Mouse (Mus musculus) ES-Bruce4 (cell line): Measurements from ENCODE around the gene Psmb11. TPM values are rescaled to one million over a fixed set of nuclear protein-coding genes. Genes with fewer than 3 reads are reported as not detected.

Experiments used
- H3K27ac ChIP-seq: 2 replicates; pipeline ENCODE4 v1.5.1; 2012; ENCODE audit warnings: low read length, inconsistent platforms; ENCODE audit not compliant: insufficient read depth
- H3K27me3 ChIP-seq: 2 replicates; pipeline ENCODE4 v1.6.1; 2012; ENCODE audit warnings: mild to moderate bottlenecking, low read length, inconsistent platforms; ENCODE audit not compliant: control insufficient read depth, poor library complexity, insufficient read depth, severe bottlenecking
- H3K36me3 ChIP-seq: 2 replicates; pipeline ENCODE4 v1.6.1; 2012; ENCODE audit warnings: inconsistent platforms, mild to moderate bottlenecking, low read length, moderate library complexity; ENCODE audit not compliant: control insufficient read depth, poor library complexity, insufficient read depth, severe bottlenecking
- H3K4me1 ChIP-seq: one replicate; pipeline ENCODE4 v1.8.1; 2011; ENCODE audit warnings: low read length; ENCODE audit not compliant: control insufficient read depth, insufficient read depth
- H3K4me3 ChIP-seq: 2 replicates; pipeline ENCODE4 v1.5.1; 2011; ENCODE audit warnings: low read depth, mild to moderate bottlenecking, low read length
- H3K9ac ChIP-seq: 2 replicates; pipeline ENCODE4 v1.6.1; 2012; ENCODE audit warnings: low read depth, mild to moderate bottlenecking, inconsistent platforms; ENCODE audit not compliant: poor library complexity, severe bottlenecking
- H3K9me3 ChIP-seq: replicated peaks from 2 replicates; pipeline ENCODE4 v1.6.1; 2012; ENCODE audit warnings: mild to moderate bottlenecking, low read length, inconsistent platforms; ENCODE audit not compliant: control insufficient read depth, poor library complexity, insufficient read depth, severe bottlenecking
- CTCF ChIP-seq: IDR thresholded peaks from one replicate; pipeline ENCODE4 v1.8.1; 2011; ENCODE audit warnings: low read depth, low read length
- EP300 ChIP-seq: IDR thresholded peaks from 2 replicates; pipeline ENCODE4 v1.6.1; 2011; ENCODE audit warnings: low read depth, low read length; ENCODE audit not compliant: insufficient read depth
- POLR2A ChIP-seq: IDR thresholded peaks from one replicate; pipeline ENCODE4 v1.8.1; 2011; ENCODE audit warnings: low read length; ENCODE audit not compliant: insufficient read depth
- polyA plus RNA-seq: library from polyadenylated mRNA; stranded (reverse); fragments of >200 nt; gene quantifications from 2 replicates; pipeline ENCODE4 v1.2.4, GENCODE M21; 2011; ENCODE audit warnings: low read depth; ENCODE audit not compliant: missing spikeins, insufficient read depth, insufficient read length

Psmb11 gene
- polyA plus RNA-seq, 1 experiment: 0.64 TPM

DNA sequence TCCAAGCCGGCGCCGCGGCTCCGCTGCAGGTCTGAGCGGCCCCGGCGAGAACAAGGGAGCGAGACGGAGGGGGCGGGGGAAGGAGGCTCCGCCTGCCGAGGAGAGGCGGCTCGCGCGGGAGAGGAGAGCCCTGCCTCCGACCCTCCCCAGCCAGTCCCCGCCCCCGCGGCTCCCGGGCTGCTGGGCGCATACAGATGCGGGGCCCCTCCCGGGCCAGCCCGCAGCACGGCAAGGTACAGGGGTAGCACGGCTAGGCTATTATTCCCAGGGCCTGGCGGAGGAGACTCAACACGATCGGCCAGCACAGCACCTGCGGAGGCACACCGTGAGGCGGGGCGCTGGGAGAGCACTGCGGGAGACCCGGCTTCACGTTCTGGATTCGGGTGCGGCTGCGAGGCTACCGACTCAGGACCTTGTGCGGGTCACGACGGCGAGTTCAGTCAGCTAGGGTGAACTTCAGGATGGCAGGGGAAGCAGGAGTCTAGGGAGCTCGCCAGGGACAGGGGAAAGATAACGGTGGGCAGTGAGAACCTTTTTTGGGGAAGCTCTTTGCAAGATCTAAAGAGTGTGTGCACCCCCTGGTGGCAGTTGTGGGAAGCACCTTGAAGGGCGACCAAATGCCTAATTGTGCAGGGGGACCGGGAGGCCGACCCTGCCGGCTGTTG, 20.2 kb downstream of the Psmb11 start, which contains the start of gene Cdh24:
Gene Cdh24 (minus strand): TSS at position 60 of the 665 bp plus-strand sequence.
- Histone ChIP-seq H3K27me3 (no peaks in the 10 kb centered on the region), H3K9ac (peak within 1 kb of the TSS; percentile 73), H3K4me3 (peak within 1 kb of the TSS; percentile 77), H3K27ac (no peak within 1 kb of the TSS), H3K36me3 (peaks cover 31% of the 10 kb centered on the region), H3K4me1 (no peaks in the 10 kb centered on the region), H3K9me3 (no peaks in the 10 kb centered on the region)
- no peak for TF ChIP-seq POLR2A
- TF ChIP-seq CTCF: peak; percentile 75
- TF ChIP-seq EP300: no peak

DNA sequence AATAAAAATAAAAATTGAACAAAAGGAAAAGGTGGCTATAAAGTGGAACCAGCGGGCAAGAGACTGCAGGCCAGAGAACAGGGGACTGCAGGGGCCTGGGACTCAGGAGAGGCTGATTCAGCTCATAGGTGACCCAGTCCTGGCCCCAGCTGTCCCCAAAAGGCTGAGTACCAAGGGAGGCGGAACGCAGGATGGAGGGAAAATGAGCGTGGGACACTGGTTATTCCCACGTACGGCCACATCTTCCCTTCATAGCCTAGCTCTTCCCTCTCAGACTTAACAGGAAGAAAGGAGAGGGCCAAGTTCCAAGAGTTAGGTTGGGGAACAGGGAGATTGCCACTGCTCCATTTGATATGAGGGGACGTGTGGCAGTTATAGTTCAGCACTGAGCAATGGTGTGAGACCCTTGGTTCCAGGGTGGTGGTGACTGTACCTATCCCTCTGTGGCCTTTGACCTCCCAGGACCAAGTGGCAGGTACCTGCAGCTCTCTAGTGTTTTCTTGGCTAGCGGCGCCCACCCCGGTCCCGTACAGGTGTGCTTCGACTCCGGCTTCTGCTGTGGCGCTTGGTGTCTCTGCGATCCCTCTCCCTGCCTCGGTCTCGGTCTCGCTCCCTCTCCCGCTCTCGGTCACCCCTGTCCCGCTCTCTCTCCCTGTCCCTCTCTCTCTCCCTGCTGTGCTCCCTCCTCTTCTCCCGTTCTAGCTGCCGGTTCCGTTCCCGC, 21.2 kb downstream of the Psmb11 start:
- H3K27me3 ChIP-seq: no peaks in the 10 kb centered on the region
- H3K36me3 ChIP-seq: peaks cover 40% of the 10 kb centered on the region
- H3K9me3 ChIP-seq: no peaks in the 10 kb centered on the region
- H3K4me1 ChIP-seq: no peaks in the 10 kb centered on the region
- TF ChIP-seq POLR2A (no peak), CTCF (no peak), EP300 (no peak)
- no peak overlapping the region for H3K4me3 ChIP-seq
- H3K27ac ChIP-seq: no peak overlapping the region
- H3K9ac ChIP-seq: no peak overlapping the region

DNA sequence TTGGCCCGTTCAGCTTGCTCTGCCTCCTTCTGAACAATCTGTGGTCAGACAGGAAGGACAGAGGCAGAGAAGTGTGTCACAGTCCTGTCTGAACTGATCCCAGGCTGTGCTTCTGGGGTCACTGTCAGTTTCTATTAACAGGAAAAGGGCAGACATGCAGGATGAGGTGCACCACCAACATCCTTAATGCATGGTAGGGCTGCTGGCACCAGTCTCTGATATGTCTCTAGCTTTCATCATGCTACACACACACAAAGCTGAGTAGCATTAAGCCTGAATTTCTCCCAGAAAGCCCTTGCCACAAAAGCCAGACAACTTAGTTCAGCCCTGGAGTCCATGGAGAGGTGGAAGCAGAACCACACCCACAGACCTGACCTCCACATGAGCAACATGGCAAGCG, 21.8 kb downstream of the Psmb11 start:
- no peak overlapping the region for H3K9ac ChIP-seq
- H3K9me3 ChIP-seq: no peaks in the 10 kb centered on the region
- TF ChIP-seq POLR2A (no peak), CTCF (no peak), EP300 (no peak)
- H3K27me3 ChIP-seq: no peaks in the 10 kb centered on the region
- H3K4me3 ChIP-seq: no peak overlapping the region
- no peak overlapping the region for H3K27ac ChIP-seq
- peaks cover 46% of the 10 kb centered on the region for H3K36me3 ChIP-seq
- H3K4me1 ChIP-seq: no peaks in the 10 kb centered on the region

DNA sequence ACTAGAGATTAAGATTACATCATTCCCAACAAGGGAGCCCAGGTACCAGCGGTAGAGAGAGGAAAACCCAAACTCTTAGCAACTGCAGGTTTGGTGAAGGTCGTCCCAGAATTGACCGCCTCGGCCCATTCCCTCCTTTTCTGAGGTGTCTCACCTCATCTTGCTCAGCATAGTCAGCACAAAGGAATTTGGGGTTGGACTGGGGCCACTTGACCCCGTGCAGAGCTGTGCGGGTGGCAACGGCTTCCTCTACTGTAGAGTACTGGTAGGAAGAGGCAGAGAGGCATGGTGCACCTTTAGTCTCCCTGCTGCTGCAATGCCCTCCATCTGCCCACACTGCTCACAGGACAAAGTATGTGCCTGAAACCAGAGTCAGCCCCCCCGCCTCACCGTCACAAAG, 23.1 kb downstream of the Psmb11 start:
- TF ChIP-seq POLR2A: no peak
- TF ChIP-seq EP300: no peak
- no peak for TF ChIP-seq CTCF
- Histone ChIP-seq H3K9me3 (no peaks in the 10 kb centered on the region), H3K36me3 (peaks cover 56% of the 10 kb centered on the region), H3K27me3 (no peaks in the 10 kb centered on the region), H3K27ac (no peak overlapping the region; the same call in 1 of the 2 replicates), H3K4me1 (no peaks in the 10 kb centered on the region), H3K9ac (no peak overlapping the region), H3K4me3 (no peak overlapping the region)

DNA sequence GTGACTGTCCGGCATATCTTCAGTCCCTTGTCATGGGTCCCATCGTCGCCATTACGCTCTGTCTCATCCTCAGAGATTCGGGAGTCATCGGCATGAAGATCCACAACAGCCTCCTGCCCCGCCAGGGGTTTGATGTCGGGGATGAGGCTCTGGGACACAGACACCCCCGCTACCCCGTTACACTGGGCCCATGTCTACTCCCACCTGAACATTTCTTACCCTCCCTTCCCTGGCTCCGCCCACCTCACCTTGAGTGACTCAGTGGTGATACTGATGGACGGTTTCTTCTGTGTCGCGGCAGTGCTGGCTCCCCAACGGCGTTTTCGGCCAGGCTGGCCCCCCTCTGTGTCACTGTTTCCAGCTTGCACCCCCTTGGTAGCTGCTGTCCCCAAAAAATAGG, 25.2 kb downstream of the Psmb11 start:
- Histone ChIP-seq H3K27me3 (no peaks in the 10 kb centered on the region), H3K4me1 (no peaks in the 10 kb centered on the region), H3K9me3 (no peaks in the 10 kb centered on the region), H3K4me3 (no peak overlapping the region), H3K27ac (no peak overlapping the region), H3K36me3 (peaks cover 73% of the 10 kb centered on the region), H3K9ac (no peak overlapping the region)
- no peak for TF ChIP-seq POLR2A
- no peak for TF ChIP-seq EP300
- no peak for TF ChIP-seq CTCF

DNA sequence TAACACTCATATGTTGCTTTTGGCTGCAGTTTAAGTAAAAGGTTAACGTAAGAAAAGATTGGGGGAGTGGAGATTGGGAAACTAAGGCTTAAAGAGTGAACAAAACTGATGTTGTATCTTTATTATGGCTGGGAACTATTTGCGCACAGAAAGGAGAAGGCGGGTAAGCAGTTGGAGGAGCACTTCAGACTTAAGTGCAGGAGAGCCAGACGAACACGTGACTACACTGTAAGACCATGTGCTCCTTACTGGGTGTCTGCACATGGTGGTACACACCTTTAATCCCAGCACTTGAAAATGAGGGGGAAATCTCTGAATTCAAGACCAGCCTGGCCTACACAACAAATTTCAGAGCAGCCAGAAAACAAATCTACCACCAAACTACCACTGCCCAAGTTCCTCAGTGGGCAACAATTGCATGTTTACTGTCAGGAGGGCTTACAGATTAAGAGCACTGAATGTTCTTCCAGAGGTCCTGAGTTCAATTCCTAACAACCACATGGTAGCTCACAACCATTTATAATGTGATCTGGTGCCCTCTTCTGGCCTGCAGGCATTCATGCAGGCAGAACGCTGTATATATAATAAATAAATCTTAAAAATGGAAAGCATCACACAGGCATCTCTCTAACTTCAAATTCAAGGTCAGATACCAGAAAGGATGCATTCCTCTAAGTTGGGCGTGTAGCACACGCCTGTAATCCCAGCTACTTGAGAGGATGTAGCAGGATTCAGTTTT, 25.8 kb downstream of the Psmb11 start:
- TF ChIP-seq EP300 (no peak), POLR2A (no peak), CTCF (no peak)
- Histone ChIP-seq H3K4me1 (no peaks in the 10 kb centered on the region), H3K27ac (no peak overlapping the region)

More for the DNA sequence above, 25.8 kb downstream of the Psmb11 start:
- Histone ChIP-seq H3K36me3 (peaks cover 74% of the 10 kb centered on the region), H3K9me3 (no peaks in the 10 kb centered on the region), H3K27me3 (no peaks in the 10 kb centered on the region), H3K9ac (no peak overlapping the region), H3K4me3 (no peak overlapping the region)
